Mouse (Mus musculus) embryo, embryonic 10.5 days (tissue): Measurements from ENCODE around the gene Kdm5c.
"Not testable (repeated sequence)": the region's sequence is repeated elsewhere in the genome, so short reads cannot be mapped to it uniquely, and the experiment has no call there.

Experiments
- DNase-seq: peaks from one replicate; pipeline ENCODE4 v3.0.0-alpha.2; 2015; ENCODE audit warnings: low spot score

Kdm5c gene

DNA sequence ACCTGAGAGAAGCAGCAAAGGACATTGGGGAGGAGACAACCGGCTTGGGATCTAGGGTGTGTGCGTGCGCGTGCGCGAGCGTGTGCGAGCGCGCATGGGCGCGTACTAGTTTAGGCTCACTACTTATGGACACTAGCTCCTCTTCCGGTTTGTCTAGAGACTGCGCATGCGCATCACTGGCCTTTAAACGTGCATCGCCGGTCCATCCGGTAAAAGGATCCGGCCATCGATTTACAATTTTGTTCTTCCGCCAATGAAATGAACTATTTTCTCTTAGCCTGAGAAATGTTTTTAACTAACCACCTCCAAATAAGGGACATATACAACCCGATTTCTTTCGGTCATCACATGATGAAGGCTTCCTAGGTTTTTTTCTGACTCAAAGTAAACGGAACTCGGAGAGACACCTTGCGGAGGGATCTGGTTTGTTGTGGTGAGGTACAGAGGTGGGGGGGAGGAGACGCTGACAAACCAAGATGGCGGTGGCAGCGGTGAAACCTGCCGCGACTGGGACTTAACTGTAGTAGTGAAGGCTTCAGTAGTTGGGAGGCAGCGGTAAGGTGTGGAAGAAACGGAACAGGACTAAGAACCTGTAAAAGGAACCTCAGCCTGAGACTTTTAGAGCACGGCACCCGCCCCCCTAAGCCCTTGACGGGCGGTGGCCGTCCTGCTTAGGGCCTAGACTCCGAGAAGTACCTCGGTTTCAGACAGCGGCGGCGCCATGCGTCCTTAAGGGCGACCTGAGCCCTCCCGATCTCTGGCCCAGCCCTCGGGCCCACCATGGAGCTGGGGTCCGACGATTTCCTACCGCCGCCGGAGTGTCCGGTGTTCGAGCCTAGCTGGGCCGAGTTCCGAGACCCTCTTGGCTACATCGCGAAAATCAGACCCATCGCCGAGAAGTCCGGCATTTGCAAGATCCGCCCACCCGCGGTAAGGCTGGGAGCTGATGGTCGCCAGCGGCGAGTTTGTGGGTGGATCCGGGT is at the start of gene Kdm5c:
TSS of gene Kdm5c (plus strand) at position 240 of the 983 bp plus-strand sequence.
- DNase-seq = peak; percentile 98

DNA sequence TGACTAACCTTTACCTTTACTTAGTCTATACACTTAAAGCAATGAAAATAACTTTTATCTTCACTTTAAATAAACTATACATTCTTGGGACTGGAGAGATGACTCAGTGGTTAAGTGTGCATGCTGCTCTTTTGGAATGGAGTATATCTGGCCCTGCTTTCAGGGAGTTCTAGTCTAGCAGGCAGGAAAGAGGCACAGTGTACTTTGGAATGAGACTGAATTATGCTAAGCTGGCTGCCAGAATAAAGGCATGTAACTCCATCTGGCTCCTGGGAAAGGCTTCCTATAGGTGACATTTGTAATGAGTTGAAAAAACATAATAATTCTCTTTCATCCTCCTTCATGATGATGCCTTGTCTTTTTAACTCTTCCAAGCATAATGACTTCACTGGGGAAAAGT is 45.7 kb upstream of the Kdm5c start:
- no peak for DNase-seq

DNA sequence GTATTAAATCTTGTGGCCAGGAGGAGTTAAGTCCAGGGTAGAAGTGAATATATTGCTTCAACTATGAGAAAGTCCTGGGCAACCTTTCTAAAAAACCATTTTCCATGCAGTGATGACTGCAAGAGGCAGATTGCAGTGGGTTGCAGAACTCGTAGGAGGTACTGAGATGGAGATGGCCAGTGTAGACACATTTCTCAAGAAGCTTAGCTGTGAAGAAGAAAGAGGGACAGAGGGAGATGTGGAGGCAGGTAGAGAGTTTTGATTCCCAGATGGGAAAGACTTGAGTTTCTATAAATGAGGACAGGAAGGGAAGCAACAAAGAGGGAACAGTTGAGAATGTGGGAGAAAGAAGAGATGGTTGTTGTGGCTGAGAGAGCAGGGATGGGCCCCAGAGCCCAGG is 41.6 kb upstream of the Kdm5c start:
- DNase-seq = no peak

DNA sequence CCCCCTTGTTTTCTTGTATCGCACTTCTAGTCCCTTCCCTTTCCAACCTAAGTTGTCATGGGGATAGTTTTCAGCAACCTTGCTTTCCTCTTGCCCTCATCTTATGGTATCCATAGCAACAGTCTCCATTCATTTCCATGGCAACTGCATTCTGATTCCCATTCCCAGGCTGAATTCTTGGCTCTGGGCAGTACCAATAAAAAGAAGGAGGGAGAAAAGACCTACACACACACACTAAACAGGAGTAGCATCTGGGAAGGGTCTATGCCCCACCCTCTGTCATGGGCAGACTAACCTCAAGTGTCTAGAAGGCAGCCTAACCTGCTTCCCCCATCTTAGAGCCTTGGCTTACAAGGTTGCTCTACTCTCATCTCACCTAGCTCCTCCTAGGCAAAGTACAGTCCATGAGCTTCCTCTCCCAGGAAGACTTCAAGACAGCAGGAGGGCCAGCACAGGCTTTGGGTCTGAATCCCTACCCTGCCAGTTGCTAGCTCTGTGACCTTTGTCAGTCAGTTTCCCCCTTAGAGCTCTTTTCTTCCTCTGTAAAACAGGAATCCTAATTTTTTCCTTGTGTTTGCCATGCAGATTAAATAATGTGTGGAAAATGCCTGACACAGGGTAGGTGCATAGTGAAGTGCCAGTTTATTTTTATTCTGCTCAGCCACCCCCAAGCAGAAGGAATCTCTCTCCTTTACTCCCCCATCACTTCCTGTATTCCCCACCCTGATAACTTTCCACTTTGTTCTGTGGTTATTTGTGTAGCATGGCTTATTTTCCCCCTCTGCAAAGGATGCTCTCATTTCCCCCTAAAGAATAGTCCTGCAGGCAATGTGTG is 34.8 kb upstream of the Kdm5c start:
- peak; percentile 74 for DNase-seq

DNA sequence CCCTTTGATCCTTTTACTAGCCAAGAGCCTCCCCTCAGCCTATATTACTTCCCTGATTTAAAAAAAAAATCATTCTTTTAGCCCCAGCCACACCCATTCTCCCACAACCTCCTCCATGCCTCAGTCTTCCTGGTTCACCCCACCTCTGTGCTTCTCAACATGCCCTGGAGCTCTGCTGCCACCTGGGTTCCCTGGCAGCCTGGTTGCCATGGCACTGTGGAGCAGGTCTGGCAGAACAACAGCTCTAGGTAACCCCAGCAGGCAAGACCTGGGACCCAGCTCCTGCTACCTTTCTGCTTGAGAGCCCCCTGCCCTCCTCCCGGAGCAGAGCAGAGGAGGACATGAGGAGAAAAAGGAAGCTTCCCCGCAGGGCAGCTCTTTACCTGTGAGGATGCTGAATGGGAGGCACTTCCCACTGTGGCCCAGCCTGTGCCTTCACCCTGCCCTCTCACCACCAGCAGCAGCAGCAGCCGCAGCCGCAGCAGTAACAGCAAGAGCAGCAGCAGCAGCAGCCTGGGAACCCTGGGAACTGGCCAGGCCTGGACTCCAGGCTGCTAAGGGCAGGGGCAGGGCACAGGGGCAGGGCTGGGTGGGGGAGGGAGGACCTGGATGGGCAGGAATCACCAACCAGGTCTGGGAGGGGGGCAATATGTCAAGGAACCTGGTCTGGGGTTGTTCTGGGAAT is 30.9 kb upstream of the Kdm5c start:
- DNase-seq = no peak

DNA sequence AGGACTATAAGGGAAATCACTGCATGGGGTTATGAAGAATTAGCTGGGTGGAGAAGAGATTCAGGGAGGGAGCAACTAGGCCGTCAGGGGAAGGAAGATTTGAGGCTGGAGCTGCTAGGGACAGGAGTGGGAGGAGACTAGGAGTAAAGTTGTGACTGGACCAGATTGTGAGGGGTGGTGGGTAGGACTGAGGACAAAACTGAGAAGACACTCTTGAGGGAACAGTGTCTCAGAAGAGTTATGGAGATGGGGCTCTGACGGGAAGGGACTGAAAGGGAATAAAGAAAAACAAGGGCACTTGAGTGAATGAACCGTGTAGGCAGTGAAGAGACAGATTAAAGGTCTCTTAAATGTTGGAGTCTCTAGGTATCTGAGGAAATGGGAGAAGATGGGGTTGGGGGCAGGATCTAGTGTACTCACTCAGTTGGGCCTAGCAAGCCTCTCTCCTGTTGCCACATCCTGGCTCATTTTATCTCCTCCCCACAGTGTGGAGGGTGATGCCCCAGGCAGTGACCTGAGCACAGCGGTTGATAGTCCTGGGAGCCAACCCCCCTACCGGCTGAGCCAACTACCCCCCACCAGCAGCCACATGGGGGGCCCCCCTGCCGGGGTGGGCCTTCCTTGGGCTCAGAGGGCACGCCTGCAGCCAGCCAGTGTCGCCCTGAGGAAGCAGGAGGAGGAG is 30.3 kb upstream of the Kdm5c start:
- no peak for DNase-seq

DNA sequence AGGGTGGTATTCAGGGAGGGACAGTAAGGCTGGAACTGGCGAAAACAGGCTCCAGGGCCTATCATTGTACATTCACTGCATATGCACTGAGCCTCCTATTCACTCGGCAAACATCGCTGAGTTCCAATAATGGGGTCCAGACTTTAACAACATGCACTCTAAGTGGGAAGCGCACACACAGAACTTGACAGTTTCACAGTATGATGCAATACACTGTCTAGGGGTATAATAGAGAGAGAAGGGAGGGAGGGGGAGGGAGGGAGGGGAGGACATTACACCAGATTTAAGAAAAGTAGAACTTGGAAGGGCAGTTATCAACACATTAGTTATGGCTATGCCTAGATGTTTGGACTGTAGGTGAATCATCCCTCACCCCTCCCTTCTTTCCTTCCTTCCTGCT is 29.6 kb upstream of the Kdm5c start:
- no peak for DNase-seq

DNA sequence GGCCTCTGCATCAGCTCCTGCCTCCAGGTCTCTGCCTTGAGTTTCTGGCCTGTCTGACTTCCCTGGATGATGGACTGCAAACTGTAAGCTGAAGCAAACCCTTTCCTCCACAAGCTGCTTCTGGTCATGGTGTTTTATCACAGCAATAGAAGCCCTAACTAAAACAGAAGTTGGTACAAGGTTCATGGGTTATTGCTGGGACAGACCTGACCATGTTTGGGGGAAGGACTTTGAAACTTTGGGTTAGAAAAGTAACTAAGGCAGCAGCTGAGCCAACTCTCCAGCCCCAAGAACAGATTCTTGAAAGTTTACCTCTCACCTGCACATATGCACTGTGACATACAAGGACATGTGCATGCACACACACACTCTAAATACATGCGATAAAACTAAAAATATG is 27.3 kb upstream of the Kdm5c start:
- no peak for DNase-seq

DNA sequence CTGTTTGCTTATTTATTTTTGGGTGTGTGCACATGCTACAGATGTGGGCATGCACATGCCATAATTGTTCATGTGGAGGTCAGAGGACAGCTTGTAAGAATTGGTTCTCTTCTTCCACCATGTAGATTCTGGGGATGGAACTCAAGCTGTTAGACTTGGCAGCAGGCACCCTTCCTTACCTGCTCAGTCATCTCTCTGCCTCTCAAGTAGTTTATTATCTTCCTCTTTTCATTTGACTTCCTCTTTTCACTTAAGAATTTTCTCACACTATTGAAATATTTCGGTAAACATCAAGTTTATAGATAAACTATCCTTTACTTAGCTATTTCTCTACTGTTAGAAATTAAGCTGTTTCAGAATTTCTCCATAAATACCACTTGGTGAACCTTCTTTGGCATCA is 18.1 kb upstream of the Kdm5c start:
- no peak for DNase-seq

DNA sequence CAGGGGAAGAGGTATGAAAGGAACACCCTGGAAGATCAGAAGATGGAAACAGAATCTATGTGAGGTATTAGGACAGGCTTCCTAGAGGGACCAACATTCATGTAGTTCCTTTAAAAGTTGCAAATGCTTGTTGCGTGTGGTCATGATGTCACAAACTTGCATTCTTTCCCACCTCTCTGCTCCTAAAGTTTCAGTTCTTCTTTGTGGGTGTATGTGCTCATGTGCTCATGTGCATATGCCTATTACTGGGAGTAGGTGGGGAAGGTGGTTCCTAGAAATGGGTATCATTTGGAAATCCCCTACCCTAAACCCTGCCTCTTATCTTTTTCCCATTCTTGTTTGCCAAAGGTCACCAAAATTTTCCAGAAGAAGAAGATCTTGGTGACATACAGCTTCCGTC is 14.3 kb upstream of the Kdm5c start:
- DNase-seq = no peak

DNA sequence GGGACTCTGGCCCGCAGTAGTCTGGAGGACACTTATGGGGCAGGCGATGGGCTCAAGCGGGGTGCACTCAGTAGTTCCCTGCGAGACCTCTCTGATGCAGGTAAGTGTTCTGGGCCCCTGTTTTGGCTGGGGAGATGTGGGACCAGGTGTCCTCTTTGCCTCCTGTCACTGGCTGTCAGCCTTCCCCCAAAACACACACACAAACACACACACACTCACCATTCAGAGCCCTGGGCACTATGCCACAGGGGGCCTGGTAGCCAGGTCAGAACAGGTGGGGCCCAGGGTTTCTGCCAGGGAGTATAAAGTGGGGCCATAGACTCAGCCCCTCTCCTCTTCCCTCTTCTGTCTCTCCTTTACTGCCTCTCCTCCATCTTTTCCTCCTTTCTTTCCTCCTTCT is 11.1 kb upstream of the Kdm5c start:
- DNase-seq = no peak

DNA sequence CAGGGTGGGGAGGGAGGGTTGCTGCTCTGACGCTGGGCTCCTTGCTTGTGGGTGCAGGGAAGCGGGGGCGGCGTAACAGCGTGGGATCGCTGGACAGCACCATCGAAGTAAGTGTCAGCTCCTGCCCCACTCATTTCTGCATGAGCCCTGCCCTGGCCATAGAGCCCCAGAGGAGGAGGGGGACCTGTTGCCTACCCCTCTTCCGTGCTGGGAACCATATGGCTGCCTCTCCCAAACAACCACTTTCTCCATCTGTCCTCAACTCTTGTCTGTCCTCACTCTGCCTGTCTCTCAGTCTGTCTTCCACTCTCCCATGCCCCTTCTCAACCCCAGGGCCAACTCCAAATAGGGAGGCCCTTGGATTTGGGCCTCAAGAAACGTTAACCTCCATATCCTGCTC is 10.6 kb upstream of the Kdm5c start:
- DNase-seq = no peak

DNA sequence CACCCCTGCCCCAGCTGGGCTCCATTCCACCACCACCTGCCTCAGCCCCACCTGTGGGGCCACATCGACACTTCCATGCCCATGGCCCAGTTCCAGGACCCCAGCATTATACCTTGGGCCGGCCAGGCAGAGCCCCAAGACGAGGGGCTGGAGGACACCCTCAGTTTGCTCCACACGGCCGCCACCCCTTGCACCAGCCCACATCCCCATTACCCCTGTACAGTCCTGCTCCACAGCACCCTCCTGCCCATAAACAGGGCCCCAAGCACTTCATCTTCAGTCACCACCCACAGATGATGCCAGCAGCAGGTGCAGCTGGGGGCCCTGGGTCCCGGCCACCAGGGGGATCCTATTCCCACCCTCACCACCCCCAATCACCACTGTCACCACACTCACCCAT is 9.5 kb upstream of the Kdm5c start:
- DNase-seq = no peak

DNA sequence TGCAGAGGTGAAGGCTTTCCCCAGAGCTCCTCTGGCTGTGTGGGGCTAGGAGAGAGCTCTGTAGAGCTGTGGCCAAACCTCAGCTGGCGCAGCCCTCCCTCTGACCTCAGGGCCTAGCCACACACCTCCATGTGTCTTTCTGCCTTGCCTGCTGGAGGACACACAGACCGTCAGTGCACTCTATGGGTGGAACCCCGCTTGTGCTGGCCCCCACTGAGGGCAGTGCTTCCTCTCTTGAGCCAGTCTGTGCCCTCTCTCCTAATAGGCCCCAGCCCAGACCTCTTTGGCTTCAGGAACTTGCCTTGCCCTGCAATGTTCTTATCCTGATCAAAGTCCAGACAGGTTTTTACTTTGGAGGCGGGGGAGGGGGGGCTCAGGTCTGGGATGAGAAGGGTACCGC is 8.5 kb upstream of the Kdm5c start:
- DNase-seq = no peak

DNA sequence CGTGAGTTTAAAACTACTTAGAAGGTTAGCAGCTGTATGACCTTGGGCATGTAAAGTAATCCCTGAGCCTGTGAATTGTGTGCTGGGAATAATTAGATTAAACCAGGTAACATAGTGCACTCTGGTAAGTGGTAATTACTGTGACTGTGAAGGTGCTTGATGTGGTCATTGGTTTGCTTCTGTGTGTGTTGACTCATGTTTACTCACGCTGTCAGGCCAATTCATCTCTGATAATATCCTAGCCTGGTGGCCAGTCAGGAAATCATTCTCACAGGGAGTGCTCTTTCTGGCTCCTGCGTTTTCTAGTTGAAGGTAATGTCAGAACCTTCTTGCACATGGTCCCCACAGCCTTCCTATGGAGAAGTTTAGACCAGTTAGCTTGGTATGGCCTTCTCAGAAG is 1.3 kb downstream of the Kdm5c start:
- DNase-seq = peak; percentile 0

DNA sequence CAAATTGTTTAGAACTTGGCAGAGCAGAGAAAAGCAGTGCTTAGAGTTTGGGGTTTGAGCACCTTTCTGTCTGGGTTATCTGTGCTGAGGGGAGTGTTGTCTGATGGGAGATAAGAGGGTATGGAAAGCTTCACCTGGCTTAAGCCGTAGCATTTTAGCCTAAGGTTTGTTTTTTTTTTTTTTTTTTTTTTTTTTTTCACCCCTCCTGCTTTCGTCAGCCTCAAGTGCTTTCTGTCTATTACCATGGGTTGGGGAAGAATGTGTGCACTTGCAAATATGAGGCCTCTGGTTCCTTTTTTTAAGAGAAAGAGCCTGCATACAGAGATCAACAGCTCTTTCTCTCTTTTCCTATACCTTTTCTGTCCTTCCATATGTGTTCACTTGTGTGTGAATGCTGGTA is 2.9 kb downstream of the Kdm5c start:
- no peak for DNase-seq

DNA sequence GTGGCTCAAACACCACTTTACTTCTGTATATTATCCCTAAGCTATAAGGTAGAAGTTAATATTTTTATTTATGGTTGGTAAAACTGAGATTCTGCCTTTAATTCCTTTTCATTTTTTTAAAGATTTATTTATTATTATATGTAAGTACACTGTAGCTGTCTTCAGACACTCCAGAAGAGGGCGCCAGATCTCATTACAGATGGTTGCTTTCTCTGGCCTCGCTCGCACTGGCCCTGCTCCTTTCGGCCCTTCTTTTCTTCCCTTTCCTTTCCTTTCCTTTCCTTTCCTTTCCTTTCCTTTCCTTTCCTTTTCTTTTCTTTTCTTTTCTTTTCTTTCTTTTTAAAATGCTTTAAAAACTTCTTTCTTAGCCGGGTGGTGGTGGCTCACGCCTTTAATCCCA is 10.3 kb downstream of the Kdm5c start:
- not testable (repeated sequence) for DNase-seq

DNA sequence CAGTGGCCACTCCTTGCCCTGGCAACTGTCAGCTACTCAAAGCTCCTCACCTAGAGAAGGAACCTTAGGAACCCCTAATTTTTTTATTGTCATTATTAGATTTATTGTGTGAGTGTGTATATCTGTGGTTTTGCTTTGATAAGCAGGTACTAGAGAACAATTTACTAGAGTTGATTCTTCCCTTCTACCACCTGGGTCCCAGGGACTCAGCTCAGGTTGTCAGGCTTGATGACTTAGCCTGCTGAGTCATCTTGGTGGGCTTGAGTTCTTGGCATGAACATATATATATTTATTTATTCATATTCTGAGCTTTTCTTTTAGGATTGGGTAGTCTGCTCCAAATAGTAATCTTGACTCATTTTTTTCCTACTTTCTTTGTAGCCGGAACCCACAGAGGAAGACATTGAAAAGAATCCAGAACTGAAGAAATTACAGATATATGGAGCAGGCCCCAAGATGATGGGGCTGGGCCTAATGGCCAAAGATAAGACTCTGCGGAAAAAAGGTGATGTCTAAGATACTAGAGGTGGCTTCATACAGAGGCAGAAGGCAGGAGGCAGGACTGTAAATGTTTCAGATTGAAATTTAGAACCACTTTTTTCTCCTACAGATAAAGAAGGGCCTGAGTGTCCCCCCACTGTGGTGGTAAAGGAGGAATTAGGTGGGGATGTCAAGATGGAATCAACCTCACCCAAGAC is 11.8 kb downstream of the Kdm5c start:
- DNase-seq = no peak

DNA sequence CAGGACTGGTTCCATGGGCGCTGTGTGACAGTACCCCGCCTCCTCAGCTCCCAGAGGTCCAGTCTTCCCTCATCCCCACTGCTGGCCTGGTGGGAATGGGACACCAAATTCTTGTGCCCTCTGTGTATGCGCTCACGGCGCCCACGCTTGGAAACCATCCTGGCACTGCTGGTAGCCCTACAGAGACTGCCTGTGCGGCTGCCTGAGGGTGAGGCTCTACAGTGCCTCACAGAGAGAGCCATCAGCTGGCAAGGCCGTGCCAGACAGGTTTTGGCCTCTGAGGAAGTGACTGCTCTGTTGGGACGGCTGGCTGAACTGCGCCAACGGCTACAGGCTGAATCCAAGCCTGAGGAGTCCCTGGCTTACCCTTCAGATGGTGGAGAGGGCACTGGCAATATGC is 38.4 kb downstream of the Kdm5c start:
- DNase-seq = no peak

DNA sequence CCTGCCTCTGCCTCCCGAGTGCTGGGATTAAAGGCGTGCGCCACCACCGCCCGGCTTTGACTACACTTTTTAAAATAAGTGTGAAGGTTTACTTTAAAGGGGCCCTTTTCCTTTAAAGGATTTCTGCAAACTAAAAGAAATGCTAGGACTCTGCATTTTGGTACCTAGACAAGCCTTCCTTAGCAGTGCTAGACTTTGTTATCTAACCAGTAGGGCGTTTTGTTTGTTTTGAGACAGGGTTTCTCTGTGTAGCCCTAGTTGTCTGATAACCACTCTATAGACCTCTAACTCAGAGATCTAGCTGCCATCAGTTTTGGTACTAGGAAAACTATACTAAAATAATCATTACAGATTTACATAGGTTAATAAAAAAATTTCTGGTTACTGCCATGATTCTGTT is 46.6 kb downstream of the Kdm5c start:
- DNase-seq = no peak

DNA sequence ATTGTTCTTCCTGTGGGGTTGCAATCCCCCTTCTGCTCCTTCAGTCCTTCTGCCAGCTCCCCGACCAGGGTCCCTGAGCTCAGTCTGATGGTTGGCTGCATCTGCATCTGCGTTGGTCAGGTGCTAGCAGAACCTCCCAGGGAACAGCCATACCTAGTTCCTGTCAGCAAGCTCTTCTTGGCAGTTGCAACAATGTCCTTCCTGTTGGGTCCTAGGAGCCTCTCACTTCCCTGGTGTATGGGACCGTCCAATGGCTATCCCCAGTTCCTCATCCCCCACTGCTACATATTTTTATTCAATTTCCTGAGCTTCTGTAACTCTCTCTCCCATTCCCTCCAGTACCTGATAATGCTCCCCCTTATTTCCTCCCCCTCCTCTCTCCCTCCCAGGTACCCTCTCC is 51.9 kb downstream of the Kdm5c start:
- no peak for DNase-seq
